Mouse (Mus musculus) 3T3-L1 (cell line): ENCODE results near the gene Col5a1.

Experiments used
- DNase-seq: peaks from one replicate; pipeline ENCODE4 v3.0.0-alpha.2; 2015; ENCODE audit warnings: low read depth, low spot score

Gene Col5a1

GRCm38 (mm10) chr2:27885456-27886147 lies 623 bp upstream of the Col5a1 start:
- DNase-seq, result peak; percentile 91

- DNase-seq, result peak; percentile 78
Observed at GRCm38 (mm10) chr2:27886608-27887460, 609 bp downstream of the Col5a1 start.

GRCm38 (mm10) chr2:27887461-27888264 lies 1.4 kb downstream of the Col5a1 start:
- peak; percentile 76 for DNase-seq

- DNase-seq, result peak; percentile 93
Observed at GRCm38 (mm10) chr2:27888603-27889545, 2.6 kb downstream of the Col5a1 start.

- peak; percentile 84 for DNase-seq
Observed at GRCm38 (mm10) chr2:27891922-27892541, 5.8 kb downstream of the Col5a1 start.

- no peak for DNase-seq
Observed at GRCm38 (mm10) chr2:27893015-27893414, 6.8 kb downstream of the Col5a1 start.

GRCm38 (mm10) chr2:27894986-27895385 lies 8.8 kb downstream of the Col5a1 start:
- DNase-seq, result no peak

GRCm38 (mm10) chr2:27895648-27896047 lies 9.4 kb downstream of the Col5a1 start:
- DNase-seq, result no peak

- DNase-seq, result no peak
Observed at GRCm38 (mm10) chr2:27897161-27897560, 10.9 kb downstream of the Col5a1 start.

GRCm38 (mm10) chr2:27899894-27900293 lies 13.7 kb downstream of the Col5a1 start:
- peak; percentile 74 for DNase-seq

- DNase-seq, result no peak
Observed at GRCm38 (mm10) chr2:27901076-27901475, 14.9 kb downstream of the Col5a1 start.

- DNase-seq, result no peak
Observed at GRCm38 (mm10) chr2:27901525-27902245, 15.5 kb downstream of the Col5a1 start.

- no peak for DNase-seq
Observed at GRCm38 (mm10) chr2:27902318-27902717, 16.1 kb downstream of the Col5a1 start.

- peak; percentile 75 for DNase-seq
Observed at GRCm38 (mm10) chr2:27905411-27905810, 19.2 kb downstream of the Col5a1 start.

GRCm38 (mm10) chr2:27910501-27910900 lies 24.3 kb downstream of the Col5a1 start:
- DNase-seq, result no peak

- DNase-seq, result peak; percentile 67
Observed at GRCm38 (mm10) chr2:27912546-27913275, 26.5 kb downstream of the Col5a1 start.

- no peak for DNase-seq
Observed at GRCm38 (mm10) chr2:27915726-27916125, 29.5 kb downstream of the Col5a1 start.

GRCm38 (mm10) chr2:27916316-27916715 lies 30.1 kb downstream of the Col5a1 start:
- DNase-seq, result peak; percentile 62

- no peak for DNase-seq
Observed at GRCm38 (mm10) chr2:27917177-27917576, 31.0 kb downstream of the Col5a1 start.
